Mouse (Mus musculus) spleen, postnatal 36 days (tissue): ENCODE data around the gene Pigyl.

Source experiments
- DNase-seq, 2 experiments: peaks; one replicate each; pipeline ENCODE4 v3.0.0; 2022; ENCODE audit warnings: low spot score in 2 of 2, mixed read lengths in 1 of 2

Gene Pigyl

DNA sequence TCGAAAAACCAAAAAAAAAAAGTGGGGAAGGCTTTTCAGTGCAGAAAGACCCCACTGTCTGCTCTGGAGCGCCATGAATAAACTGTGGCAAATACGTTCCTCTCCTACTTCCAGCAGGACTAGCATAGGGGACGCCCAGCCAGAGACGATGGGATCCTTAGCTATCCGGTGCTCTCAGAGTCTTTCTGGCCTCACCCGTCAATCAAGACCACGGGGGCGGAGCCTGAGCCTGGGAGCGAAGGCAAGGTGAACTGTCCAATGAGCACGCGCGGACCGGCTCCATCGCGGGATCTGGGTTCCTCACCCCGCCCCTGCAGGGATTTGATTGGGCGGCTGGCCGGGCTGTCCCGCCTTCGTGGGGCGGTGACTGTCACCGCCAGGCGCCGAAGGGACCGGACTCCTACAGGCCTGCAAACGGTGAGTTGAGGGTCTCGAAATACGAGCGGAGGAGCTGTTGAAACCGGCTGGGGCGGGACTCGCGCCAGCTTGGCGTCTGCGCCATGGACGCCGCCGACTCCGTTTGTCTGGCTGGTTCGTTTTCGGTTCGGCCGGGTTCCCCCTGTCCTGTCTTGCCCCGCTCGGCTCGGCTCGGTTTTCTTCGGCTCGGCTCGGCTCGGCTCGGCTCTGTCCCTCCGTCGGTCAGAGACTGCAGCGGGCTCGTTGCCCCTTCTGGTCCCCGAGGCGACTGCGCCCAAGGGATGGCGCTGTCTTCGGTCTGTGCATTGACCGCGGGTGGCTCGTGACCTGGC is at the start of gene Pigyl:
TSS of gene Pigyl (plus strand) at position 350 of the 749 bp plus-strand sequence.
- DNase-seq = peak; percentile 98 to 100

DNA sequence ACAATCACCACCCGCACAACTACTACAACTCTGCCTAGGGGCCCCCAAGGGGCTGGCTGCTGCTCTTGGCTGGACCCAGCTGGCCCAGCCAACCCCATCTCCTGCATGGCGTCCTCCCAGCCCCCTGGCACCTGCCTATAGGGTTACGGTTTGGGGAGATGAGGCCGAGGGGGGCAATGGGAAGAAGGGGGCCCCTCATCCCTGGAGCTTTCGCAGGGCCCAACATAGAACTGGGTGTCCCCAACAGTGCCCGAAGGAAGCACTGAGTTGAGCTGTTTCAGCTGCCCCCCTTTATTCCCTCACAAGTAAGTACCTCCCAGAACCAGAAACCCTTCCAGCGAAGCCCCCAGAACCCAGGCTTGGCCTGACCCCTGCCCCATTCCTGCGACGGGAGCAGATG is 48.5 kb upstream of the Pigyl start:
- DNase-seq = no peak

DNA sequence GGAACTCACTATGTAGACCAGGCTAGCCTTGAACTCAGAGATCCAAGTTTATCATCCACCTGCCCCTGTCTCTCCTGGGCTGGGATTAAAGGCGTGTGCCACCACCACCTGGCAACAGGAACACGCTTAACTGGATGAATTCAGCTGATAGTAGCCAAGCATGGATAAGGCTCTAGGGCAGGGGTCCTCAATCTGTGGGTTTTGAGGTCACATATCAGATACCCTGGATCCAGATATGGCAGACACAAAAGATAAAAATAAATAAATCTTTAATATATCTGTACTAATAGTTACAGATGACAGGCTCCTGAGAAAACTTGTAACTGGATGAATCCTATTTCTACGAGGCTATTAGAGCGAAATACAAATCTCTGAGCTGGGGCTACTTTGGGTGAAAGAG is 41.0 kb upstream of the Pigyl start:
- DNase-seq = no peak

DNA sequence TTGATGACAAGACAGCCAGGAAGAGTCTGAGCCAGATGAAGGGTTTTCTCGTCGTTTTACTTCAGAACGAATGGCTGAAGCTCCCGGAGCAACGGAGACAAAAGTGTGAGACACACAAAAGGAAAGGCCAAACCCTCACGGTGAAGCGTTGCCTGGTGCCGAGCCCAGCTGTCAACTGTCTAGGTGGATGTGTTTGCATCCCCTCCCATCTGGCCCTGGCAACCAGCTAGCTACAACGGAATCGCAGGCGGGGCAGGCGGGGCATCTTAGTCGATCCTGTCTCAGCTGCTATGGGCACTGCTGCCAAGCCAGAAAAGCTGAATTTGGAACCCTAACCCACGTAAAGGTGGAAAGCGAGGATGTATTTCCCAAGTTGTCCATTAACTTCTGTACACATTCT is 40.6 kb upstream of the Pigyl start:
- no peak for DNase-seq

DNA sequence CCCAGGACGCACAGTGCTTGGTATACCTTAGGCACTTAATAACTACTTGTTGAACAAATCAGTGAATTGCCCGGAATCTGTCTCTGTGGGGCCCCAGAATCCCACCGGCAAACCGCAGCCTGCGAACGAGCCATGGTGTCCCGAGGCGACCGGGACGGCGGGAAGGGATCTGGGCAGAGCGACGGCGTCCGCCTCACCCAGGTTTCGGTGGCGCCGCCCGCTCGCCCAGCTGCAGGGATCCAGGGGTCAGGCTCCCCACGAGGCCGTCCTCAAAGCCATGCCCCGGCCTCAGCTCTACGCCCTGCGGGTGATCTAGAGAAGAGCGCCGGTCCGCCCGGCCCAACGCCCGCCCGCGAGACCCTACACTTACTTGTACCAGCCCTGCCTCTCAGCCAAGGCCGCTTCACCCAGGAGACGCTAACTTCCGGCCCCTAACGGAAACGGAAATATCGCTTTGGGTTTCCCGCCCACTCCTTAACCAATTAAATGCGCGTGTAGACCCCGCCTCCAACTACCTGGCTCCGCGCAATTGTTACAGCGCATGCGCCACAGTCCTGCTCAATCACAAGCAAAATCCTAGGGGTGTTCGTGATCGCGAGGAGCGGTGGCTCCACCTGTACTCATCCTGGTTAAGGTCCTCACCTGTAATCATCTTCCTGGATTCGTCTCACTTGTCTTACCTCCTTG is 39.8 kb upstream of the Pigyl start, which contains the start of gene Elof1:
TSS of gene Elof1 (minus strand) at position 433 of the 687 bp plus-strand sequence.
- peak; percentile 94 to 96 for DNase-seq

DNA sequence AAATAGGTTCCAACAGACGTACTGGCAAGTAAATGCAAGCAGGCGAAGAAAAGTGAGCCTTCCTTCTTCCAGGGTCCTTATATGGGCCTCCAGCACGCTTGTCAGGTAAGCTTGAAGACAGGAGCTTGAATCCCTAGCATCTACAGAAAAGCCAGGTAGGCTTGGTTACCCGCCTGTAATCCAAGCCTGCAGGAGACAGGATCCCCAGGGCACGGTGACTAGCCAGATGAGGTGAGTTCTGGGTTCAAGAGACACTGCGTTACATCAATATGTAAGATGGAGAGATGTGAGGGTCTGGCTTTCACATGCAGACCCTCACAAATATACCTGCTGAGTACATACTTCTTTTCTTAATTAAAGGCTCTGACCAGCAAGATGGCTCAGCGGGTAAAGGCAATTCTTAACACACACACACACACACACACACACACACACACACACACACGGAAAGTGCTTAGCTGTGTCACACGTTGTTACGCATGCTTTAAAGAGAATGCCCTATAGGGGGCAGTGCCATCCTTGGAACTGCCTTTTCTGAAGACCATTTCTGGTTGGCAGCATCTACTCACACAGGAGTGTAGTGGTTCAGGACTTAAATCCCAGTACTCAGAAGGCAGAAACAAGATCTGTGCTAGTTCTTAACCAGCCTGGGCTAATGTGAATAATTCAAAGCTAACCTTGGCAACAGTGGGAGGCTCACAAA is 38.7 kb upstream of the Pigyl start:
- DNase-seq = peak; percentile 76 to 87

DNA sequence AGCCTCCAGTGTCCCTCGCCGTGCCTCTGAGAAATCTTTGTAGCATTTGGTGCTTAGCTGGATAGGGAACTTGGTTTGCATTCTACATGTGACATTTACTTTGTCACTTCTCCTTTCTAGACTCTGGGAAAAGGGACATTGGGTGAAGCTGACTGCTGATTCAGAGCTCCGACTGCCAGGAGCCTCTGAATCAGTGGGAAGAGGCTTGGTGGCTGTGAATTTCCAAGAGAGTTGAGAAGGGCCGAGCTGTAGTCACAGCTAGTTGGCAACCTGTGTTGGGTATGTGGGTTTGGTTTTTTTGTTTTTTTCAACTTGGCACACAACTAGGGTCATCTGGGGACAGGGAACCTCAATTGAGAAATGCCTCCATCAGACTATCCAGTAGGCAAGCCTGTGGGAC is 37.1 kb upstream of the Pigyl start:
- no peak for DNase-seq

DNA sequence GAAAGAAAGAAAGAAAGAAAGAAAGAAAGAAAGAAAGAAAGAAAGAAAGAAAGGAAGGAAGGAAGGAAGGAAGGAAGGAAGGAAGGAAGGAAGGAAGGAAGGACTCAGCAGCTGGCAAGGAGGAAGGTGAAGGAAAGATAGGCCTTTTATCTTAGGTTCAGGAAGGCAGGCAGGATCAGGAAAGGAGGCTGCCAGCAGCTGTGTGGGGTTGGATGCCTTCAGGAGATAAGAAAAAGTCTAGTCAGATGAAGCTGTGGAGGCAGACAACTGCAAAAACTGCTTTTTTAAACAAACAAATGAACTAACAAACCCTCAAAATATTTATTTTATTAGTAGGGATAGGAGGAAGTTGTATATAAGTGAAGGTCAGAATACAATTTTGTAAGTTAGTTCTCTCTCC is 35.1 kb upstream of the Pigyl start:
- DNase-seq = no peak

DNA sequence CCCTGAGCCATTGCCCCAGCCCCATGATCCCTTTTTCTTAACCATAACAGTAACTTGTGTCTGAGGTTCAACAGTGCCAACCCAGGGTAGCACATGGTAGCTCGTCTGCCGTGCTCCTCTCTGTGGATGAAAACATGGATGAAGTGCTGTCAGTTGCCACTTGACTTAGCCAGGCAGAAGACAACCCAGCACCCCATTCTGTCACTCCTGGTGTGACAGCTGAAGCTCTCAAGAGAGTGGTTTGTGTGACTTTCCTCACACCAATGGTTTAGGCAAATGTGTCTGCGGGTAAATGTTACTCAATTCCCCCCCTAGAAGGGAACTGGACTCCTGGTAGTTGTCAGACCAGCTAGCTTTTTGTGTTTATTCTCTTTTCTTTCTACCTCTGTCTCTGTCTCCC is 34.6 kb upstream of the Pigyl start:
- peak; percentile 83 to 85 for DNase-seq

DNA sequence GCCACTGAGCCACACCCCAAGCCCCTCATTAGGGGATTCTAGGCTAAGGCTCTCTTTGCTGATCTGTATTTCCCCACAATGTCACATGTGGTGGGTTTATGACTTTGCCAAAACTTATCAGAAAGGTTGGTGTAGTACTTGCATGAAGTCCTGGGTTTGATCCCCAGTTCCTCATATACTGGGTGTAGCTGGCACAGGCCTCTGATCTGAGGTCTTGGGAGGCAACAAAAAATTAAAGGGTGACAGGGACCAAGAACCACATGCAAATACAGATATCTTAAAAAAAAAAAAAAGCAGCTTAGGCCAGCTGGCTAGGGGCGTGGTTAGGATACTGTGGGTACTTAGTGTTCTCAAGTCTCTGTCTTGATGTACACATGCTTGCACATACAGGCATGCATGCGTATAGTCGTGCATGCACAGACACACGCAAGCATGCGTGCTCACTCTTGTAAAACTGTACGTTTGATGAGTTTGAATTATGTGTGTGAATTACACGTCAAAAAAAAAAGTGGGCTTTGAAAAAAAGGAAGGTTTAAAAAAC is 33.5 kb upstream of the Pigyl start:
- peak; percentile 87 to 88 for DNase-seq

DNA sequence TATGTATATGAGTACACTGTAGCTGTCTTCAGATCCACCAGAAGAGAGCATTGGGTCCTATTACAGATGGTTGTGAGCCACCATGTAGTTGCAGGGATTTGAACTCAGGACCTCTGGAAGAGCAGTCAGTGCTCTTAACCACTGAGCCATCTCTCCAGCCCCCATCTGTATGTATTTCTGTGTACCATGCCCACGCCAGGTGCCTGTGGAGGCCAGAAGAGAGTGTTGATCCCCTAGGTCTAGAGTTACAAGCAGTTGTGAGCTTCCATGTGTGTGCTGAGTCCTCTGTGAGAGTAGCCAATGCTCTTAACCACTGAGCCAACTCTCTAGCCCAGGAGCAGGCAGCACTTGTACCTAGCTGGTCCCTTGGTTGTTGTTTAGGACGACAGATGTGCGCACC is 32.5 kb upstream of the Pigyl start:
- DNase-seq = no peak

DNA sequence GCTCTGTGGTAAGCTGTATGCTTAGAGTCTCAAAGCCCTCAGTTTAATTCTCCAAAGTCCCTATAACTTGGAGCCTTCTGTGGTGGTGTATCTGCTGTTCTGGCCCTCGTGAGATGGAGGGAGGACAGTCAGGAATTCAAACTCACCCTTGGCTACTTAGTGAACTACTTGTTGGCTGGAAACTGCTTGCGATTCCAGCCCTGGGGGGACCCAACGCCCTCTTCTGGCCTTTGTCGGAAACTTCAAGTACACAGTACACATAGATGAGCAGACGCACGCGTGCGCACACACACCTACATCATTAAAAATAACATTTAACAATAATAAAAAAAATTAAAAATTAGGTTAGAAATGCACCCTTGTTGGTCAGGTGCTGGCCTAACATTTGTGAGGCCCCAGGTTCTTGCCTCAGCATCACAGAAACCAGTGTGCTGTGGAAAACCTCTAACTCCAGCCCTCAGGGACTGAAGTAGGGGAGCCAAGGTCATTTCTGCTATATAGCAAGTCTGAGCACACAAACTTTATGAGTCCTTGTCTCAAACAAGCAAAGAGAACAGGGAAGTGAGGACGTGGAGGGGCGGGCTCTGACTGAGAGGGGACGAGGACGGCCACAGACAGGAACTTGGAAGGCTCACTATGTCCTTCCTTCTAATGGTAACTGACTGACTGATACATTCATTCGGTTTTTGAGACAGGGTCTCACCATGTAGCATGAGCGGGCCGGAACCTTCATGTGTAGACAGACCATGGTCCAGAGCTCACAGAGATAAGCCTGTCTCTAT is 31.2 kb upstream of the Pigyl start:
- DNase-seq = peak; percentile 70 to 78

DNA sequence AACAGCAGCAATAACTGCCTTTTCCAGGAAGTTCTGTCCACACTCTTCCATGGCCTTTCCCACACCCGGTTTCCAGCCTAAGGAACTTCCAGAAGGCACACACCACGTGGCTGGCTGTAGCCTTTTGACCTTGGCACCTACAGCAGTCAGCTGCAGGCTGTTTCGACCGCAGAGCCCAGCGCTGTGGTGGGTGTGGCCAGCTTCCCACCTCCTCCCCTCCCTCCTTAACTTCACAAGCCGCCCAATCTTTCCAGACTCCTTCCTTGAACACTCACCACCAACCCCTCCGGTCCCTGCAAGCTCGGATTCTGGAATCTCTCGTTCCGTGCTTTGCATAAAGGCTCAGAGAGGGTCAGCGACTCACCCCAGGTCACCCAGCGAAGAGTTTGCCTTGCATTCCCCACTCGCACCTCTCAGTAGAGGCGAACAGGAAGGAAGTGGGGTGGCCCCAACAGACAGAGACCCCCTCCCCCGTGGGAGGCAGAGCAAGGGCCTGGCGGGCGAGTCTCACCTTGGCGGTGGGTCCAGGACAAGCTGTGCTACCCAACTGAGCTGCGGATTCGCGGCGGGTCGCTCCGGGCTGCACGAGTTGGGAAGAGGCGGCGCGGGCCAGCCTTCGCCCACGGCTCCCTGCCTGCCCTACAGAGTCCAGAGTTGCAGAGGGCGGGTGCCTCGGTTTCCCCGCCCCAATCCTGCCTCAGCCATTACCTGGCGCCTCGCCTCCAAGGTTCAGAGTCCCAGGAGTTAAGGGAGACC is 25.2 kb upstream of the Pigyl start:
- DNase-seq = peak; percentile 85 to 86

DNA sequence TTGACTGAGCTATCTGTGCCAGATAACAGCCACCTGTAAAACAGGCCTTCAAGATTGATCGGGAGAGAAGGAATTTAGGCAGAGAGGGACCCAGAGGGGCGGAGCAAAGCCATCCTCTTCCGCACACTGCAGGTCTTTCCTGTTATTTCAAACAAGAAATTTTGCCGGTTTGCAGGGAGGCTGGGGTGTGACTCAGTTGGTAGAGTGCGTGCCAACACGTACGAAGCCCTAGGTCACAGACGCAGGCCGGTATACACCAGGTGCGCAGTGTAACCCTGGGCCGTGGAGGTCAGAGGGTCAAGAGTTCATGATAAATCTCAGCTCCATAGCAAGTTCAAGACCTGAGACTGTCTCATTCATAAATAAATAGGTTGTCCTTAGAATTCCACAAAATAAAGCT is 24.4 kb upstream of the Pigyl start:
- DNase-seq = no peak

DNA sequence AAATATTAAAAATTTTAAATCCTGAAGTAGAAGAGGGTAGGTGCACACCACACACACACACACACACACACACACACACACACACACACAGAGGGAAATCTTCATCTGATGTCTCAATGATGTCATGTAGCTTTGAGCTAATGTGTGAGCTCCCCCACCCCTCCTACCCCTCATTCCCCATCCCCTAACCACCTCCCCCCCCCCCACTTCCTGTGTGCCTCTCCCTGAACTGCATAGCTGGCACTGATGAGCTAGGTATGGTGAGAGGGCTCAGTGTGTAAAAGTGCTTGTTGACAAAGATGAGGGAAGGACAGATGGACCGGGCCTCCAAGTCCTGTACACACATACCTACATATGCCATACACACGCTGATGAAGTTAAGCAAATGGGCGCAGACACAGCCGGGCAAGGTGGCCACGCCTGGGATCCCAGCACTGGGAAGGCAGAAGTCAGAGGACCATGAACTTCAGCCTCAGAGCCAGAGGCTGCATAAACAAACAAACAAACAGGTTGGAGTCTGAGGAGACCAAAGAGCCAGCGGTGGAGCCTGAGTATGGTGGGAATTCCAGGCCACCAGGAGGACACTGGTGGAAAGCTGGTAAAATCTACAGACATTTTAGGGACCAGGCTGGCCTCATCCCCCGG is 22.3 kb upstream of the Pigyl start:
- DNase-seq = no peak

DNA sequence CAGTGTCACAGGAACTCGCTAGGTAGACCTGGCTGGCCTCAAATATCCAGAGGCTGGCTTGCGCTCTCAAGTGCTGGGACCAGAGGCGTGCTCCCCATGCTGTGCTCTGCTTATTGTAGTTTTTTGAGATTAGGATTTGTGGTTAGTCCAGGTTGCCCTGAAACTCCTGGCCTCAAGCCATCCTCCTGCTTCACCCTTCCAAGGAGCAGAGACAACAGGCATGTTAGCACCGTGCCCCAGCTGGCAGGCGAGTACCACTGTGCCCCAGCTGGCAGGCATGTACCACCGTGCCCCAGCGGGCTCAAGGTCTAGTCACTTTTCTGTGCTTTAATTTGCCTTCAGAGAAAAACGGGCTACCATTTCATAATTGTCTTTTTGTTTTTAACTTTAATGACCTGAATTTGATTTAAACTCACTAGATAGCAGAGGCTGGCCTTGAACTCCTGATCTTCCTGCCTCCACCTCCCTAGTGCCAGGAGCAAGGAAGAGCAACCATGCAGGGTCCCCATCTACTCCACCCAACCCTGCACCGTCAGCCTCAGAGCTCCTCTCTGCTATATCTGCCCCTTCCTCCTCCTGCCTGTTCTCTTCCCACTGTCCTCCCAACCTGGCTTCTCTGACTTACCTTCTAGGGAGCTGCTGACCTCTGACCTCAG is 21.5 kb upstream of the Pigyl start:
- DNase-seq = no peak

DNA sequence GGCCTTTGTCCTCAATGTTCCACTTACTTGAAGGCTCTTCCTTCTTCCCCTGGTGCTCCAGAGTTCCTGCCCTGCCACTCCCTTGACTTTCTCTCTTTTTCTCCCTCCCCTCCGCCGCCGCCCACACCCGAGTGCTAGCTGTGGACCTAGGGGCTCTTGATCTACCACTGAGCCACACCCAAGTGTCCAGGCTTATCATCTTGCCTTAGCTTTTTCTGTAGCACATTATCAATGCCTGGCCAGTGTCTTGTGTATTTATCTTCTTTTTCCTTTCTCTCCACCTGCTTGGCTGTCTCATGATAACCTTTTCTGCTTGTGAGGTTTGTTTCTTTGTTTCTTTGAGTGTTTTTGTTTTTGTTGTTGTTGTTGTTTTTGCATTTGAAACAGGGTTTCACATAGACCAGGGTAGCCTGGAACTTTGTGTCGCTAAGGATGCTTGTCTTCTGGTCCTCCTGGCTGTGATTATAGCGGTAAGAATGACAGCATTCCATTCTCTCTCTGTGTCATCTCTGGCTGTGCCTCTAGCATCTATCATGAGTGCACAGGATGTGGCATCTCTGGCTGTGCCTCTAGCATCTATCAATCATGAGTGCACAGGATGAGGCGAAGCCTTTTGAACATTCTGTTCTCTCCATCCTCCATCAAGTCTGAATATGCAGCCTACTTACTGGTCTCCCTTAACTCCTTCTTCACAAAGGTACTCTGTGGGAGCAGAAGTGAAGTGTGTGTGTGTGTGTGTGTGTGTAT is 20.8 kb upstream of the Pigyl start, which contains the start of gene Acp5:
TSS of gene Acp5 (minus strand) at position 68 of the 747 bp plus-strand sequence.
- peak in 1 of 2 experiments; percentile 56 for DNase-seq

DNA sequence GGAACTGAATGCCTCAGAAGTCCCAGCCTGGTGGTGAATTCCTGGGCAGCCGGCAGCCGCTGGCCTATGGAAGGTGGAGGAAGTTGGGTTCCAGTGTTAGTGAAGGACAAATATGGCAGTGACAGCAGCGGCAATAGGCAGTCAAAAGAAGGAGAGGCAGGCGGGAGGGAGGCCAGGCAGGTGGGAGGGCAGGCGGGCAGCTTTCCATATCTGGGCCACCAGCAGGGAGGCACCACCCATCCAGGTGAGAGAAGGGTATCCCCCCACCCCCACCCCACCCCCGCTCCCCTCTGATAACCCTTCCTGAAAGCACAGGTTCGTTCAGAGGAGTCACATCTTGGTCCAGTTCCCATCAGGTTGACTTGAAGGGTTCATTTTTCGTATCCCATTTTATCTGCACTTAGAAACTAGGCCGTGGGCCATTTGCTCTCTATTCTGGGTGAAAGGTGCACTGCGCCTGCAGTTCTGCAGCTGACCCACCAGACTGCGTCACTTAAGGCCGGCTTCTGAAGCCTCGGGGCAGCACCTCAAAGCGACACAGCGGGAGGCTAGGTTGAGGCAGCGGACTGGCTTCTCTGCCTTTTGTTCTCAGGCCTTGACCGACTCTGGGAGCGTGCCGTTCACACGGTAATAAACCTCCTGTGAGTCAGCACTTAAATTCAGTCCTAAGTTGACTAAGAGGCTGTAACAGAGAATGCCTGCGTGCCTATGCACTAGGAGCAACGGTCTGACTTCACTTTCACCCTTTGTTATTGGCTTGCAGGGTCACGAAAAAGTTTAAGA is 19.7 kb upstream of the Pigyl start:
- DNase-seq = no peak
